Mouse (Mus musculus): ENCODE data around the gene Entpd6.

DNA sequence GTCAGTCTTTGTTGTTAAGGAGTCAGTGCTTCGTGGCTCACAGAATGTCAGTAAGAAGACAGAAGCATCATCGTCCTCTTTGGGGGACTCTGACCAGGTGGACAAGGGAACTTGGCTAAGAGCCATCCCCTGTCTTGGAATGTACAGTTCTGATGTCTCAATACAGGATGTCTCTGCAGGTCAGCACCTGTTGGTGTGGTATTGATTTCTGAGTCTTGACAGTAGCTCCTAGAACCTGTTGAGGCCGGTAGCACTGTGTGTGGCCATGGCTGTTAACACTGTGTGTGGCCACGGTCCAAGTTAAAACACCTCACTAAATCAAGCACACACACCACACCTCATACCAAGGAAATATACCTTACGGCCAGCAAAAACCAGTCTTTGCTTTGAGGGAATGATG, 51.8 kb downstream of the Entpd6 start:
- TF ChIP-seq CTCF (IDR thresholded peaks at IDR 0.05; ENCODE audit: extremely low read depth, insufficient read depth, insufficient read length, insufficient replicate concordance) = no peak
- TF ChIP-seq POLR2A (IDR thresholded peaks at IDR 0.05; ENCODE audit: low read depth, low read length) = no peak
